Mouse (Mus musculus) hindbrain, embryonic 16.5 days (tissue): ENCODE measurements around the gene Lrrc10b. TPM values are rescaled to one million over a fixed set of nuclear protein-coding genes. Genes with fewer than 3 reads are reported as not detected.

Source experiments
- ATAC-seq: fragments of 200-750 bp; cut with Nextera tagmentation; 2 replicates; pipeline ENCODE4 v1.8.0; 2017; ENCODE audit warnings: moderate TSS enrichment, moderate library complexity
- H3K27ac ChIP-seq: fragments of 300-500 bp; sonication (generic); 2 replicates; pipeline ENCODE4 v1.5.1; 2014; ENCODE audit warnings: low read depth, mild to moderate bottlenecking, control low read depth, low read length, moderate library complexity
- H3K27me3 ChIP-seq: fragments of 300-500 bp; sonication (generic); replicated peaks from 2 replicates; pipeline ENCODE4 v1.6.1; 2014; ENCODE audit warnings: low read length; ENCODE audit not compliant: control insufficient read depth, insufficient read depth
- H3K36me3 ChIP-seq: fragments of 300-500 bp; sonication (generic); 2 replicates; pipeline ENCODE4 v1.6.1; 2014; ENCODE audit warnings: mild to moderate bottlenecking, low read length, moderate library complexity, mixed read lengths; ENCODE audit not compliant: control insufficient read depth, insufficient read depth
- H3K4me1 ChIP-seq: fragments of 300-500 bp; sonication (generic); 2 replicates; pipeline ENCODE4 v1.6.1; 2014; ENCODE audit warnings: low read depth, low read length; ENCODE audit not compliant: control insufficient read depth, insufficient read depth
- H3K4me2 ChIP-seq: fragments of 300-500 bp; sonication (generic); 2 replicates; pipeline ENCODE4 v1.6.1; 2014; ENCODE audit warnings: mild to moderate bottlenecking, low read length, control low read depth, moderate library complexity
- H3K4me3 ChIP-seq: fragments of 300-500 bp; sonication (generic); 2 replicates; pipeline ENCODE4 v1.5.1; 2014; ENCODE audit warnings: mild to moderate bottlenecking, low read length, control low read depth, moderate library complexity
- H3K9ac ChIP-seq: fragments of 300-500 bp; sonication (generic); 2 replicates; pipeline ENCODE4 v1.6.1; 2014; ENCODE audit warnings: low read depth, mild to moderate bottlenecking, control low read depth, low read length, moderate library complexity
- H3K9me3 ChIP-seq: fragments of 300-500 bp; sonication (generic); 2 replicates; pipeline ENCODE4 v1.6.1; 2014; ENCODE audit warnings: mild to moderate bottlenecking, low read length, moderate library complexity; ENCODE audit not compliant: control insufficient read depth
- WGBS: fragments of 180-500 bp; shearing (Covaris S2); extraction: QIAGEN DNeasy Blood & Tissue Kit; methylation state at CpG from one replicate; pipeline ENCODE4 v1.1.7; 2014; 5-methylcytosine and 5-hydroxymethylcytosine counted together
- polyA plus RNA-seq: library from polyadenylated mRNA; unstranded; fragments of >200 nt; fragmentation: Nextera tagmentation; extraction: Ambion mirVana; gene quantifications from 2 replicates; pipeline ENCODE4 v1.2.1, GENCODE M21; 2015

Gene Lrrc10b
- polyA plus RNA-seq, 1 experiment from 2014 or later = 1.3 TPM

DNA sequence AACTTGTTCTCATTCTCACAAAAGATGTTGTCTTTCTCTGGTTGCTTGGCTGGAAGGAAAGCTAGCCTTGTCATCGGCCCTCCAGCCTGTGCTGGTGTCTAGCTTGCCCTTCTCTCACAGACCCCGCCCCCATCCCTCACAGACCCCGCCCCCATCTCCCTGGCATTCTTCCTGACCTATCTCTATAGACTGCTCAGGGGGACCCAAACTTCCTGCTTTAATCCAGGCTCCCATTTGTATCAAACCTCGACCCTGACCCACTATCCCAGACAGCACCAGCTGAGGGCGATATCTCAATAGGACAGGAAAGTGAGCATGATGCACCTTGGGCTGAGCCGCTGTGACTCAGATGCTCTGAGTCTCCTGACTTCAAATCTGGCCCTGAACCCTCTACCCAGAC lies 16.5 kb upstream of the Lrrc10b start:
- no peaks in the 10 kb centered on the region for H3K9me3 ChIP-seq
- ATAC-seq = no peak
- no peaks in the 10 kb centered on the region for H3K36me3 ChIP-seq
- H3K27me3 ChIP-seq = no peaks in the 10 kb centered on the region
- H3K27ac ChIP-seq = no peak overlapping the region
- no peak overlapping the region for H3K4me2 ChIP-seq
- 22% methylated on average over 6 of the region's 6 CpGs for WGBS
- H3K4me1 ChIP-seq = no peaks in the 10 kb centered on the region
- H3K9ac ChIP-seq = no peak overlapping the region
- H3K4me3 ChIP-seq = no peak overlapping the region

DNA sequence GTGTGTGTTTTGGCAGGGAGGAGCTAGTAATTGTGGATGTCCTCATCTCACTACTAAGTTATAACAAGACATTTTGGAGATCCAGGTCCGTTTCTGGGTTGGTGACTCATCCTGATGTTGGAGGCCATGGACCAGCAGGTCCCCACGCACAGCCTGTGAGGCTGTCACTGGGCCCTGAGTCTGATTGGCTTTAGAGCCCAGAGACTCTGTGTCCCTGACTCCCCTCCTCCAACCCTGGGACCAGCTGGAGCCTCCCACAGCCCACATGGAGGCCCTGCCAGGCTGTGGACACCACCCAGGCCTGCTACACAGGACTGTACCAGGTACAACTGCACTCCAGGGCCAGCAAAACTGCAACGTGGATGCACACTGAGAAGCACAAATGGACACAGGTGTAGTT lies 15.7 kb upstream of the Lrrc10b start:
- ATAC-seq = no peak
- no peaks in the 10 kb centered on the region for H3K27me3 ChIP-seq
- H3K4me2 ChIP-seq = no peak overlapping the region
- H3K27ac ChIP-seq = no peak overlapping the region
- H3K4me3 ChIP-seq = no peak overlapping the region
- H3K36me3 ChIP-seq = no peaks in the 10 kb centered on the region
- no peaks in the 10 kb centered on the region for H3K4me1 ChIP-seq
- H3K9me3 ChIP-seq = no peaks in the 10 kb centered on the region
- no peak overlapping the region for H3K9ac ChIP-seq
- WGBS = 92% methylated on average over 3 of the region's 3 CpGs

DNA sequence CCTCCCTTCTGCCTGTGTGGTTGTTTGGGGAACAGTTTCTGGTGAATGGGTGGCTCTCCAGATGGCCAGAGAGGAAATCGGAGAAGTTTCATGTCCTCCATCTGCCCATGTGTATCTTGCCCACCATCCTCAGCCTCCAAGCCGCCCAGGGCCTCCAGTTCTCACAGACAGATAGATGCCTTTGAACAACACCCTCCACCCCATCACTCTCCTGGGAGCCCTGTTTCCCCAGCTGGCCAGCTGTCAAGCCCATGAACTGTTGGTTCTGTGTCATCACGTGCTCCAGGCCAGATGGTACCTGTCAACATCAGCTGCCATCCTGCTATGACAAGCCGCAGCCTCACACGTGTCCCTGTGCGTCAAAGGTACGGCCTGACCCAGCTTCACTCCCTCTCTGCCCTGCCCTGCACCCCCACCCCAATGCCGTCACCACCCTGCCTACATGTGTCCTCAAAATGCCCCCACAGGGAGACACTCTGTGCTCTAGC lies 11.9 kb upstream of the Lrrc10b start:
- no peak overlapping the region for H3K4me3 ChIP-seq
- no peak overlapping the region for H3K27ac ChIP-seq
- H3K4me1 ChIP-seq = no peaks in the 10 kb centered on the region
- no peak overlapping the region for H3K4me2 ChIP-seq
- H3K27me3 ChIP-seq = no peaks in the 10 kb centered on the region
- ATAC-seq = peak; percentile 24; the same call in 1 of the 2 replicates
- WGBS = 53% methylated on average over 8 of the region's 8 CpGs
- H3K9ac ChIP-seq = no peak overlapping the region
- H3K36me3 ChIP-seq = no peaks in the 10 kb centered on the region
- H3K9me3 ChIP-seq = no peaks in the 10 kb centered on the region

DNA sequence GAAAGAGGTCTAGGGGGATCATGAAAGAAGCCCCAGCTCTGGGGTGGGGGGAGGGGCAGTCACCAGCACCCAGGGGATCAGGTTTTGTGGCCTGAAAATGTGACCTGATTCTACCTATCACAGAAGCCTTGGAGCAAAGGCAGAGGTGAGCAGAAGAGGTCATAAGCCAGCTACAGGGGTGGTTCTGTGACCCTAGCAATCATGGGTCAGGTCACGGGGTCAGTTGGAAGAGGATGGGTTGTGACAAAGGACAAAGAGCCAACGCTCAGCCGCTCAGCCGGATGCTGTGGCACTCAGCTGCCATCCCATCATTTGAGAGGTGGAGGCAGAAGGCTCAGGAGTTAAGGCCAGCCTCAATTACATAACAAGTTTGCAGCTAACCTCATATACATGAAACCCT lies 7.2 kb upstream of the Lrrc10b start:
- no peak for ATAC-seq
- H3K36me3 ChIP-seq = no peaks in the 10 kb centered on the region
- H3K4me2 ChIP-seq = no peak overlapping the region
- no peak overlapping the region for H3K4me3 ChIP-seq
- H3K27me3 ChIP-seq = peaks cover 16% of the 10 kb centered on the region
- H3K9me3 ChIP-seq = no peaks in the 10 kb centered on the region
- H3K27ac ChIP-seq = no peak overlapping the region
- 15% methylated on average over 4 of the region's 4 CpGs for WGBS
- no peaks in the 10 kb centered on the region for H3K4me1 ChIP-seq
- no peak overlapping the region for H3K9ac ChIP-seq

DNA sequence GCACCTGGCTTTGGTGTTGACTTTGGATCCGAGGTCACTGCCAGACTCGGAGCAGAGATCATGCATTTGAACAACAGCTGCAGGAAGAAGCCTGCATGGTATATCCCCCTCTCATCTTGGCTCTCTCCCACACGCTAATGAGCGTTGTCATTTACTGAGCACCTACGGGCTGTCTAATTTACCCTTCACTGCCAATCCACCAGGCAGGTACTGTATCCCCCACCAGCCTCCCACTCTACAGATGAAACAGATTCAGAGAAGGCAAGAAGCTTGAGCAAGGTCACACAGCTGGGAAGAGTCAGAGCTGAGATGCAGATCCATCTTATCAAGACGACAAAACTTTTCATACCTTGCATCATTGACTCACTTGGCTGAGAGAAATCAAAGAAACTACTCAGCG lies 4.3 kb upstream of the Lrrc10b start:
- Histone ChIP-seq H3K36me3 (no peaks in the 10 kb centered on the region), H3K27me3 (peaks cover 28% of the 10 kb centered on the region), H3K27ac (no peak overlapping the region), H3K9me3 (no peaks in the 10 kb centered on the region), H3K4me3 (no peak overlapping the region), H3K4me2 (no peak overlapping the region), H3K9ac (no peak overlapping the region), H3K4me1 (peaks cover 10% of the 10 kb centered on the region)
- 56% methylated on average over 7 of the region's 7 CpGs for WGBS
- ATAC-seq = no peak

DNA sequence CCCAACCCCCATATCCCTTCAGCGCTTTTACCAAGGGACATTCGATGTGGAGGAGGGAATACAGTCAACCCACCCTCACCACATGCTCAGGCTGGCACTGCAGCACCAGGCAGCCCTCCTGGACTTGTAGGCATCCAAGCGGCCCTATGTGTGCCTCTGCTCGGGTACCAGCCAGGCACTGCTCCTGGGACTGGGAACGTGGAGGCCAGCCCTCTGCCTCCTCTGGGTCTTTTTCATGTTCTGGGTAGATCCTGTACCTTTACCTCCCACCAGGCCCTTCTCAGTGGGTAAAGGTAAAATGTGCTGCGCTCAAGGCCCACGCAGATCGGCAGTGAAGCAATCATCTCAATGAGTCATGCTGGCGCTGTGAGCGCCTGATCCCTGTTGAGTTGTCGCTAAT lies 2.6 kb upstream of the Lrrc10b start:
- no peak overlapping the region for H3K9ac ChIP-seq
- H3K27me3 ChIP-seq = peaks cover 40% of the 10 kb centered on the region
- no peaks in the 10 kb centered on the region for H3K36me3 ChIP-seq
- H3K4me3 ChIP-seq = no peak overlapping the region
- peaks cover 12% of the 10 kb centered on the region for H3K4me1 ChIP-seq
- no peak for ATAC-seq
- H3K27ac ChIP-seq = no peak overlapping the region
- WGBS = 34% methylated on average over 11 of the region's 11 CpGs
- no peaks in the 10 kb centered on the region for H3K9me3 ChIP-seq
- H3K4me2 ChIP-seq = no peak overlapping the region

DNA sequence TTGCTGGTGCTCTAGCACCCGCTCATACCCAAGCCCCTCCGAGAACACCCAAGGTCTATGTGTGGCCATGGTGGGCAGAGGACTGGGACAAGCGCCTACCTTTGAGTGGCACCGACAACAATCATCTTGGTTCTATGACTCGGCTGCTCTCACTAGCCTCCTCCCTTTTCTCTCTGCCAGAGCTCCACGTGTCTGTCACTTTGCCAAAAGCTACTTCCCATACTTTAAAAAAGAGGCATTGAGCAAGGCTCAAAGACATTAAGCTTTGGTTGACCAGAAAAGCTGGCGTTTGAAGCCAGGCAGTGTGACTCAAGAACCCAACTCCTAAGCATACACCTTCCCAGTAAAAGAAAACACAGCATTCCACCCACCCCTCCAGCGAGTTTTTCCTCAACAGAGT lies 823 bp upstream of the Lrrc10b start:
- H3K36me3 ChIP-seq = no peaks in the 10 kb centered on the region
- peak overlapping the region; percentile 59 for H3K4me3 ChIP-seq
- no peaks in the 10 kb centered on the region for H3K9me3 ChIP-seq
- ATAC-seq = peak; percentile 9; the same call in 1 of the 2 replicates
- H3K27me3 ChIP-seq = peaks cover 42% of the 10 kb centered on the region
- H3K9ac ChIP-seq = no peak overlapping the region
- peak overlapping the region; percentile 91 for H3K4me2 ChIP-seq
- H3K4me1 ChIP-seq = peaks cover 12% of the 10 kb centered on the region
- WGBS = 23% methylated on average over 8 of the region's 8 CpGs
- no peak overlapping the region for H3K27ac ChIP-seq

DNA sequence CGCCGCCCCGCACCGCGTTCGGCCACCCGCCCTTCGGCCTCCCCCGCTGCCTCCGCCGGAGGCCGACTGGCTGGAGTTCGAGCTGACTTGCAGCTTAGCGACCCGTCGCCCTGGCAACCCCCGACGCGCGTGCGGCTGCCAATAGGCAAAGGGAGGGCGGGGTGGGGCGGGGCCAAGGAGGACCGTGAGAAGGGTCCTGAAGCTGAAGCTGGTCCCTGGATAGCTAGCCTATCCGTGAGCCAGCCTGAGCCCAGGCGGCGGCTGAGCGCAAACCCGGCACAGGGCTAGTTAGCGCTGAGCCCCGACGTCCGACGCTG lies 169 bp upstream of the Lrrc10b start:
- H3K4me1 ChIP-seq = peaks cover 12% of the 10 kb centered on the region
- peaks cover 38% of the 10 kb centered on the region for H3K27me3 ChIP-seq
- H3K4me2 ChIP-seq = peak overlapping the region; percentile 91
- peak overlapping the region; percentile 59 for H3K4me3 ChIP-seq
- ATAC-seq = peak; percentile 91
- H3K9ac ChIP-seq = peak overlapping the region; percentile 67
- peak overlapping the region; percentile 75; the same call in 1 of the 2 replicates for H3K27ac ChIP-seq
- 1% methylated on average over 34 of the region's 34 CpGs for WGBS
- H3K9me3 ChIP-seq = no peaks in the 10 kb centered on the region
- no peaks in the 10 kb centered on the region for H3K36me3 ChIP-seq

DNA sequence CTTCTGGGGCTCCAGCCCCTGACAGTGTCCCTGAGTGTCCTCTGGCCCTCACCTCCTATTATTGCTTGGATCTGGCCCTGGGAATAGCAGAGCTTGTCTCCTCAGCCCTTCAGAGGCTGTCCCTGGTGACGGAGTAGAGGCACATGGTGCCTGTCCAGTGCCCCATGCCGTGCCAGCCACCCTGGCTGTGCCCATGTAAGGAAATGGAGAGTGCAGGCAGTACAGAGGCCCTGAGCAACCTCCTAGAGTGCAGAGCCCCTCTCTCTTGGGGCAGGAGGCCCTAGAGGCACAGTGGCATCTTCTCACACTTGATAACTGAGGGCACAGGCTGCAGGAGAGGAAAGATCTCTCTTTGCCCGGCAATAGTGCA lies 1.9 kb downstream of the Lrrc10b start:
- Histone ChIP-seq H3K27ac (no peak overlapping the region), H3K4me3 (no peak overlapping the region), H3K9ac (no peak overlapping the region), H3K27me3 (peaks cover 33% of the 10 kb centered on the region), H3K4me1 (peaks cover 12% of the 10 kb centered on the region), H3K36me3 (no peaks in the 10 kb centered on the region), H3K4me2 (peak overlapping the region; percentile 91), H3K9me3 (no peaks in the 10 kb centered on the region)
- 77% methylated on average over 3 of the region's 3 CpGs for WGBS
- ATAC-seq = no peak
